Mouse (Mus musculus) limb, embryonic 13.5 days (tissue): Measurements from ENCODE around the gene Lrrc8d. TPM values are rescaled to one million over a fixed set of nuclear protein-coding genes. Genes with fewer than 3 reads are reported as not detected.

ENCODE experiments used
- ATAC-seq: fragments of 200-750 bp; cut with Nextera tagmentation; 2 replicates; pipeline ENCODE4 v1.8.0; 2017; ENCODE audit warnings: low read depth, moderate number of reproducible peaks, moderate TSS enrichment; ENCODE audit not compliant: low FRiP score
- H3K27ac ChIP-seq: fragments of 300-500 bp; sonication (generic); 2 replicates; pipeline ENCODE4 v1.5.1; 2015; ENCODE audit warnings: inconsistent platforms, mild to moderate bottlenecking, moderate library complexity
- H3K27me3 ChIP-seq: fragments of 300-500 bp; sonication (generic); 2 replicates; pipeline ENCODE4 v1.6.1; 2015; ENCODE audit warnings: mild to moderate bottlenecking, inconsistent platforms
- H3K36me3 ChIP-seq: fragments of 300-500 bp; sonication (generic); 2 replicates; pipeline ENCODE4 v1.6.1; 2015; ENCODE audit warnings: inconsistent platforms, mild to moderate bottlenecking, moderate library complexity
- H3K4me1 ChIP-seq: fragments of 300-500 bp; sonication (generic); 2 replicates; pipeline ENCODE4 v1.6.1; 2015; ENCODE audit warnings: inconsistent platforms
- H3K4me2 ChIP-seq: fragments of 300-500 bp; sonication (generic); replicated peaks from 2 replicates; pipeline ENCODE4 v1.6.1; 2015; ENCODE audit warnings: inconsistent platforms, mild to moderate bottlenecking, moderate library complexity
- H3K4me3 ChIP-seq: fragments of 300-500 bp; sonication (generic); 2 replicates; pipeline ENCODE4 v1.5.1; 2015; ENCODE audit warnings: moderate library complexity, mild to moderate bottlenecking, inconsistent platforms
- H3K9ac ChIP-seq: fragments of 300-500 bp; sonication (generic); 2 replicates; pipeline ENCODE4 v1.6.1; 2015; ENCODE audit warnings: mild to moderate bottlenecking, inconsistent platforms
- H3K9me3 ChIP-seq: fragments of 300-500 bp; sonication (generic); 2 replicates; pipeline ENCODE4 v1.6.1; 2016; ENCODE audit warnings: inconsistent platforms
- whole genome bisulfite sequencing: fragments of 180-500 bp; shearing (Covaris S2); methylation state at CpG from one replicate; pipeline ENCODE4 v1.1.7; 2015; 5-methylcytosine and 5-hydroxymethylcytosine counted together
- polyA plus RNA-seq: library from polyadenylated mRNA; unstranded; fragments of >200 nt; fragmentation: Nextera tagmentation; extraction: Ambion mirVana; gene quantifications from 2 replicates; pipeline ENCODE4 v1.2.1, GENCODE M21; 2015

Gene Lrrc8d
- polyA plus RNA-seq, 1 experiment from 2014 or later, result 17.0 TPM

GRCm38 (mm10) chr5:105872916-105873315, 173.1 kb downstream of the Lrrc8d start:
- Histone ChIP-seq H3K4me3 (no peak overlapping the region), H3K4me2 (no peak overlapping the region), H3K9me3 (no peaks in the 10 kb centered on the region), H3K36me3 (no peaks in the 10 kb centered on the region), H3K9ac (no peak overlapping the region), H3K4me1 (peaks cover 27% of the 10 kb centered on the region), H3K27ac (no peak overlapping the region), H3K27me3 (0 out of 2 replicates have a peak, but pooled peaks cover 3% of the 10 kb centered on the region)
- 53% methylated on average over 7 of the region's 7 CpGs for WGBS
- ATAC-seq, result no peak

- no peaks in the 10 kb centered on the region for H3K36me3 ChIP-seq
- H3K27ac ChIP-seq, result no peak overlapping the region
- no peak overlapping the region for H3K4me3 ChIP-seq
- WGBS, result 63% methylated on average over 3 of the region's 3 CpGs
- H3K27me3 ChIP-seq, result 0 out of 2 replicates have a peak, but pooled peaks cover 3% of the 10 kb centered on the region
- H3K4me1 ChIP-seq, result peaks cover 29% of the 10 kb centered on the region
- no peaks in the 10 kb centered on the region for H3K9me3 ChIP-seq
- H3K9ac ChIP-seq, result no peak overlapping the region
- no peak for ATAC-seq
- no peak overlapping the region for H3K4me2 ChIP-seq
These were observed 174.0 kb downstream of the Lrrc8d start for GRCm38 (mm10) chr5:105873774-105874173.

DNA sequence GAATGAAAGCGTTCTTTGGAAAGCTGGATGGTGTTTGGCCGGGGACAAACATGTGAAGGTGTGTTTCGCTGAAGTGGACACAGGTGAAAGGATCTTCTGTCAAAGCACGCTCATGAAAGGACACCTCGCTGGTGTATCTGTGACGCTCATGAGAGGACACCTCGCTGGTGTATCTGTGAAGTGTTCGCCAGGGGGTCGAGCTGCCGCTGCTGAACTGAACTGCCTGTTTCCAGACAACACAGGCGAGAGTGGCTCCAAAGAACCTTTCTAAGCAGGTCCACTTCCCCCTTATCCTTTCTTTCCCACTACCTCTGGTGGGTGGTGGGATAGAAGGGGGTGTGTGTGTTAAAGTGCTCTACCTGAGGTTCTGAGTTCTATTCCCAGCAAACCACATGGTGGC, 174.7 kb downstream of the Lrrc8d start:
- Histone ChIP-seq H3K36me3 (peaks cover under 1% of the 10 kb centered on the region; the same call in 1 of the 2 replicates), H3K27ac (no peak overlapping the region), H3K27me3 (0 out of 2 replicates have a peak, but pooled peaks cover 3% of the 10 kb centered on the region), H3K4me2 (no peak overlapping the region), H3K9ac (no peak overlapping the region), H3K4me1 (peaks cover 34% of the 10 kb centered on the region), H3K4me3 (no peak overlapping the region), H3K9me3 (no peaks in the 10 kb centered on the region)
- no peak for ATAC-seq
- 94% methylated on average over 11 of the region's 11 CpGs for WGBS

DNA sequence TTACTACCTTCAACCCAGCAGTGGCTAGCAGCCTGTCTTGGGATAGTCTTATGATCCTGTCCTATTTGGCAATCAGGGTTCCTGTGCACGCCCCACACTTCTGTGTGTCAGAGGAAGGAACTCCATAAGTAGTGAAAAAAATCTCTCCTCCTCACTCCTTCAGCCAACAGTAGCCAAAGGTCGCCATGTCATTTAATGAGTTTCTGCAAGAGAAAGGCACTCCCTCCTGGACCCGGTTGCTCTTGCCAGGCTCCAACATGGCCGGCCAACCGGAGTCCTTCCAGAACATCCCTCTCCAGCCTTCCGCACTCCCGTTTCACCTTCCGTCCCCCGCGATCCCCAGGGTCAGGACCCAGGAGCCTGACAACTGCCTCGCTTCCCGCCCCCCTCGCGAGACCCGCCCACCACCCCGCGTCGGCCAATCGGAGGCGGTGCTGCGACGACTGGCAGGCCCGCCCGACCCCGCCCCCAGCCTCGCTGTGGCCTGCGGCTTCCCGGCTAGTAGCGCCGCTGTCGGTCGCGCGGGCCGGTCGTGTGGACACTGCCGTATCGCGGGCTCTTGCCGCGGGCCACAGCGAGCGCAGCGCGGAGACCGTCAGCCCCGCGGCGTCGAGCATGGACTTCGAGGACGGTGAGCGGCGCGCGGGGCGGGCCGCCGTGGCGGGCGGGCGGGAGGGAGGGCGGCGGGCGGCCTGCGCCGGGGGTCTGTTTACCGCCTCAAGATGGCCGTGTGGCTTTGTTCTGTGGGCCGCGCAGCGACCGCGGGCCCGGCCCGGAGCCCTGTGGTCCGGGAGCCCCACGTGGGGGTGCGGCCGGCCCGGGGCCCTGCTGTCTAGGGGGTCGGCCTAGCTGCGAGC, 176.5 kb downstream of the Lrrc8d start, which contains the start of gene Zfp326:
Zfp326 (plus strand) TSS at position 498 of the 857 bp plus-strand sequence.
- peak; percentile 97 for ATAC-seq
- Histone ChIP-seq H3K36me3 (peaks cover 9% of the 10 kb centered on the region), H3K27ac (peak within 1 kb of the TSS; percentile 82), H3K4me2 (peak within 1 kb of the TSS; percentile 76), H3K4me1 (peaks cover 38% of the 10 kb centered on the region), H3K4me3 (peak within 1 kb of the TSS; percentile 74), H3K9me3 (no peaks in the 10 kb centered on the region), H3K27me3 (no peaks in the 10 kb centered on the region), H3K9ac (peak within 1 kb of the TSS; percentile 97)
- WGBS, result under 1% methylated on average over 77 of the region's 83 CpGs

DNA sequence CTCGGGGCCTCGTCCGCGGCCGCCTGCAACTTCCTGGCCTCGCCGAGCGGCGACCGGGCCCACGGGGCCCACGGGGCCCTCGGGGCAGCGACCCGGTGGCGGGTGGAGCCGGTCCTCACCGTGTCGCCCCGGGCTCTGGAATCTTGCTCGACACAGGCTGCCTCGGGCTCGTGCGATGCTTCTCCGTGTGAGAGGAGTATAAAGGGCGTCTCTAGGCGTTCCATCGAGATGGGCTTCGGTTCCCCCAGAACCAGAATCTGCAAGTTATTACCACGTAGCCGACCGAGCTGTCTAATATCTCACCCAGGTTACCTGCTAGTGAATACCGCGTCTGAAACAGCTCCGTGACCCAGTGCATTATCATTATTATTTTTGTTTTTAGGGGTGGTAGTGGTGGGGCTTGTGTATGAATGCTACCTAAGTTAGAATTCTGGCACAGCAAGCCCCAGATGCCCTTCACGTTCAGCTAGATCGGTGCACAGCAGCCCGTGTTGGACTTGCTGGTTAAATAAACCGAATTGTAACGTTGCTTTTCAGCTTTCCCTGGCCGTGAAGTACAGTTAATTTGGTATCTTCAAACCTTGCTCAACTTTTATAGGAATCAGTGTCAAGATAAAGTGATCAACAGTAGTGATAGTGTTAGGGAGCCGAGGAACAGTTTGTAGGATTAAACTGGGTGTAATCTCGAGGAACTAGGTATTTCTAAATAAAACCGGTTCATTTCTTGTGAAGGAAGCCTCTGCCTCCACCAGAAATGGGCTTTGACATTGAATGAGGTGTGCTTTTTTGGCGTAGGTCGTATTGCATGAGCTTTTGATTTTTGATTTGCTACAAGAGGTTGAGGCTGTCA, 177.4 kb downstream of the Lrrc8d start:
- H3K27me3 ChIP-seq, result no peaks in the 10 kb centered on the region
- peaks cover 12% of the 10 kb centered on the region for H3K36me3 ChIP-seq
- under 1% methylated on average over 46 of the region's 46 CpGs for WGBS
- H3K27ac ChIP-seq, result peak overlapping the region; percentile 82
- H3K4me2 ChIP-seq, result peak overlapping the region; percentile 76
- H3K4me3 ChIP-seq, result peak overlapping the region; percentile 74
- H3K9me3 ChIP-seq, result no peaks in the 10 kb centered on the region
- H3K4me1 ChIP-seq, result peaks cover 39% of the 10 kb centered on the region
- no peak for ATAC-seq
- H3K9ac ChIP-seq, result peak overlapping the region; percentile 97

Other genes starting within 250 kb of the Lrrc8d start
- gene Lrrc8c, start 180.6 kb upstream of the Lrrc8d start, polyA plus RNA-seq, result 15.6 and 18.4 TPM in 2 replicates
- gene Zfp326, start 176.6 kb downstream of the Lrrc8d start, polyA plus RNA-seq, result 59.2 and 62.8 TPM in 2 replicates